Mouse (Mus musculus) CD8-positive naive resting alpha-beta T cell, adult 2 months (primary cell): ENCODE results near the gene Cyp8b1.

ENCODE experiments used
- DNase-seq, 2 experiments: peaks; one replicate each; pipeline ENCODE4 v3.0.0; 2022; ENCODE audit warnings: low read depth in 2 of 2, low spot score in 2 of 2

Gene Cyp8b1

GRCm38 (mm10) chr9:121916102-121916501, at the start of gene Cyp8b1:
Cyp8b1 (minus strand) TSS chr9:121916305.
- DNase-seq = no peak

GRCm38 (mm10) chr9:121964941-121965340, 48.8 kb upstream of the Cyp8b1 start:
- no peak for DNase-seq

GRCm38 (mm10) chr9:121959966-121960635, 44.0 kb upstream of the Cyp8b1 start:
- no peak for DNase-seq

GRCm38 (mm10) chr9:121952596-121952995, 36.5 kb upstream of the Cyp8b1 start:
- DNase-seq = no peak

DNA sequence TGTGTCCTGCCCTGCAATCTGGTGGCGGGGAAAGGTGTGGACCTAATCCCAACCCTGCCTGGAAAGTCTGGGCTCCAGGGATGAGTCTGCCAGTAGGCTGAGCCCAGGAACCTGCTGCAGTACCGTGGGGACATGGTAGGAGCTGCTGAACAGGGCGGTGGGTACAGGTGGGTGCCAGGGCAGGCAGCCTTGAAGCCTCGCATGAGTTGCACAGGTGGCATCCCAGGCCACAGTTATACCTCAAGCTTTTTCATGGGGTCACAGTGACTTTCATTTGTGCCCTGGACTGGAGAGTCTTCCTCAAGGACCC, 35.0 kb upstream of the Cyp8b1 start:
- DNase-seq = no peak

DNA sequence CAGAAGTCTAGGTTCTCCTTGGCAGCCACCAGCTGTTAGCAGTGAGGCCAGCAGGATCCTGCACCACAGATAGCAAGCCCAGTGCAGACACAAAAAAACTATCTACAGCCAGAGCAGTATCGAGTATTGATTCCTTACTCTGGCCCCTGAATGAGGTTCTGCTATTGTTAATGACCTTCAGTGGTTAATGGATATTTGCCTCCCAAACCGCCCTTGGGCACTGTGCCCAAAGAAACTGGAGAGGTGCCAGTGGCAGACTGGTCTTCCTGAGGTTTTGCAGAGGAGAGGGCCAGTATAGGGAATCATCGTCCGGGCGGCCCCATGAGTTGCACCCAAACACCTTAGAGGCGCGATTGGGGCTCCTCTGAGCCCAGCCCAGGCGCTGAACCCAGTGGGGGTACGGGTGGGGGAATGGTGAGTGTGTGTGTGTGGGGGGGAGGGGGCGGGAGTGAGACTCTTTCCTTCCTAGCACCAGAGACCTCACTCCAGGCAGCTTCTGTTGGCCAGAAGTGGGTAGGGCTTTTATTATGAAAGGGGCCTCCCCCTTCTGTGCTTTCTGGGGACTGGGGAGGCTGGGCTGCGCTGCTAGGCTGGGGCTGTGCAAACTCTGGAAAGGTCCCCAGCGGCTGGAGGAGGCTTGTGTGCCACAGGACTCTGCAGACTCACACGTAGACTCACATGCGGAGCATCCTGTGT, 34.5 kb upstream of the Cyp8b1 start, which contains the start of gene Fam198a:
TSS of gene Fam198a (plus strand) at position 571 of the 696 bp plus-strand sequence.
- DNase-seq = no peak

- no peak for DNase-seq
These were observed 32.3 kb upstream of the Cyp8b1 start for GRCm38 (mm10) chr9:121948431-121948830.

GRCm38 (mm10) chr9:121947784-121948183, 31.7 kb upstream of the Cyp8b1 start:
- DNase-seq = no peak

DNA sequence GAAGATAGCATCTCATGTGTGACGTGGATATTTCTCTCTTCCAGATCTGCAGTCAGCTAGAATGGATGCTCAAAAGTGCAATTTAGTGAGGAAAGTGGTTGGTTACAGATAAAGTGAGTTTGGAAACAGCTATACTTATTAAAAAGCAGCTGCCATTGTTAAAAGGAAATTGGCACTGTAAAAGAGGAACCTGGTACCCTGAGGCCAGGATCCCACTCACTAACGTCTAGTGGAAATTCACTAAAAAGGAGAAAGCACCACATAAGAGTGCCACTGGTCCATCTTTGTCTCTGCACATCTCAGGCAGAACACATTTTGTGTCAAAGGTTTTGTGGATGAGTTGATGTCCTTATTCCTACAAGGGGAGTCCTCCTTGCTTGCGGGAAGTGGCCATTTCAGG, 27.5 kb upstream of the Cyp8b1 start:
- no peak for DNase-seq

DNA sequence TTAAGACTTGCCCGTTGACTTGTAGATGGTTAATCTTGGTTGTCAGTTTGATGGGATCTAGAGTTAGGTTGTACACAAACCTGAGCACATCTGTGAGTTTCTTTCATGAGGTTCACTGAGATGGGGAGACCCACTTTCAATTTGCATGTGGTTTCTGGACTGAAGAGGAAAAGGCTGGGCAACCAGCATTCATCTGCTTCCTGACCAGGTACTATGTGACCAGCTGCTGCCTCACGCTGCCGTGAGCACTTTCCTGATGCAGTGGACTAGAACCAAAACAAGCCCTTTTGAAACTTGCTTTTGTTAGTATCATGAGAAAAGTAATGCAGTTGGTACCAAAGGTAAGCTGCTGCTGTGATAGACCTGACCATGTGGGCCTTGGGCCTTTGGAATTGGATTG, 26.9 kb upstream of the Cyp8b1 start:
- DNase-seq = no peak

- DNase-seq = no peak
These were observed 21.8 kb upstream of the Cyp8b1 start for GRCm38 (mm10) chr9:121937944-121938355.

- peak; percentile 18 to 20 for DNase-seq
These were observed 21.4 kb upstream of the Cyp8b1 start for GRCm38 (mm10) chr9:121937451-121937864.

DNA sequence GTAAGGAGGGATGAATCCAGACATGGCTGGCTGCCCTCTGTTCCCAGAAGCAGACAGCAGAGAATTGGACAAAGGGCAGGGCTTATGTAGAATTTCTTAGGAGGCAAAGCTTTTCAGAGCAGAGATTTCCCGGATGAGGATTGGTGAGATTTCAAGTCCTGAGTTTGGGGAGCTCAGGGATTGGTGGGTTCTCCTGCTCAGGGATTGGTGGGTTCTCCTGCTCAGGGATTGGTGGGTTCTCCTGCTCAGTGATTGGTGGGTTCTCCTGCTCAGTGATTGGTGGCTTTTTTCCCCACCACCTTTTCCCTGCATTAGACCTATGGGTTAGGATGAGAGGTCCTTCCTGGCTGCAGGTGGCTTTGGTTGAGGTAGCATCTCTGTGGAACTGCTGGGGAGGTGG, 20.8 kb upstream of the Cyp8b1 start:
- no peak for DNase-seq

GRCm38 (mm10) chr9:121934856-121935255, 18.8 kb upstream of the Cyp8b1 start:
- no peak for DNase-seq

GRCm38 (mm10) chr9:121928498-121928897, 12.4 kb upstream of the Cyp8b1 start:
- peak; percentile 23 to 50 for DNase-seq

GRCm38 (mm10) chr9:121927721-121928120, 11.6 kb upstream of the Cyp8b1 start:
- DNase-seq = no peak

DNA sequence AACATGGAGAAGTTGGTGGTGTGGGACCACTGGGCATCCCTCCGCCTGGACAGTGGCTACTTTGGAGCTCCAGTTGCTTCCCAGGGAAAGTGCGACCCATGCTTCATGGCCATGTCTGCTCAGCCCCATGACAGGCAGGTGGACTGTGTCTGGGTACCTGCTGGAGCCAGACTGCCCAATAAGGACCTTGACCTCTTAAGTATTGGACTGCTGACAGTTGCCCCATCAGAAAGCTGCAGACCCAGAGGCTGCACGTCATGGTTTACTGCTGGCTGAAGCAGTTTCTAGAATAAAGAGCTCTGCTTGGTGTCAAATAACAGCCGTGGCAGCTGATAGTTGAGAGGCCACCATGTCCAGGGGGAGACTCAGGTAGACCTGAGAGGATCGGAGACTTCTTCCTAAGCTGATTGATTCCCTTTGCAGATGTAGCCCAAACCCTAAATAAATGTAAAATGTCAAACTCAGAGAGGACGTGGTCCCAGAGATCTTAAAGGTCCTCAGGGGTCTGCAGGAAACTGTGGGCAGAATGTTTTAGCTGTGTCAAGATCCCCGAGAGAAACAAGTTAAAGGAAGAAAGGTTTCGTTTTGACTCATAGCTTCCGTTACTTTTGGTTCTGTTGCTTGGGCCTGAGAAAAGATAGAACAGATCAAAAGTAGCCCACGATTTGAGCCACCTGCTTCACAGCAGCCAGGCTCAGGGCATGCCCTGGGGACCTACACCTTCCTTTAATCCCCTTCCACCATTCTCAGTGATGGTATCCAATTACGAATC, 10.7 kb upstream of the Cyp8b1 start:
- DNase-seq = no peak

GRCm38 (mm10) chr9:121925959-121926358, 9.9 kb upstream of the Cyp8b1 start:
- no peak for DNase-seq

DNA sequence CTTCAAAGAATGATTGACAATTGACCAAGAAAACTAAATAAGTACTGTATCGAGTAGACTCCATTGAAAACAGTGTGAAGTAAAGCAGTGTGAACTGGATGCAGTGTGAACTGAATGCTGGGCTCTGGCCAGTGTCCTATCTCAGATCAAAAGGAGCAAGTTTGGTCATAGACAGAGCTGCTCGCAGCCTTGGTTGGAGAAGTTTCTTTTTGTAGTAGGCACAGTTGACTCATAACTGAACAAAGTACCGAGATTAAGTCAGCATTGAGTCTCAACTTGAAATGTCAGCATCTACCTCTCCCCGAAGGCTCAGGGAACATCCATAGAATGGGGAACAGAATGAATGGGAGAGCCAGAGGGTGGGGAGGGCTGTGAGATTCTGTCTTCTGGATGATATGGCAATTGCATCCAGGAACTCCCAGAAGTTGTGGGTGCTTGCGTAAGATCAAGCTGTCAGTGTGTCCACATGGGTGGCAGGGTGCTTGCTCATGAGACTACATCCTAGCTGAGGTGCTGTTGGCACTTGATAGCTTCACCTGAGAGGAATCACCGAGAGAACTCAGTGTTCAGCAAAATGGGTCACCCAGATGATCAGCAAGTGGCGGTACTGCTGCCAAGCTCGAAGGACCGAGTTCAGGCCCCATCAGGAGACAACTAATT, 8.9 kb upstream of the Cyp8b1 start:
- no peak for DNase-seq

- DNase-seq = no peak
These were observed 7.8 kb upstream of the Cyp8b1 start for GRCm38 (mm10) chr9:121923906-121924305.

GRCm38 (mm10) chr9:121923443-121923842, 7.3 kb upstream of the Cyp8b1 start:
- DNase-seq = no peak
